Mouse (Mus musculus) small intestine, adult 2 months (tissue): ENCODE results near the gene Parp9.

Experiments
- CTCF ChIP-seq: fragments of 200-500 bp; IDR thresholded peaks from 2 replicates; pipeline ENCODE4 v1.5.1; 2012; ENCODE audit warnings: low read depth, mild to moderate bottlenecking, control low read depth, inconsistent platforms, low read length, moderate library complexity, mixed read lengths; ENCODE audit not compliant: insufficient replicate concordance, insufficient read length; ENCODE audit errors: extremely low read depth
- POLR2A ChIP-seq: fragments of 200-500 bp; IDR thresholded peaks from 2 replicates; pipeline ENCODE4 v1.6.1; 2012; ENCODE audit warnings: low read depth, mild to moderate bottlenecking, control low read depth, inconsistent platforms, low read length, moderate library complexity

- TF ChIP-seq CTCF (no peak), POLR2A (no peak)
Observed at GRCm38 (mm10) chr16:35923546-35924198, 14.6 kb upstream of the Parp9 start.
